Mouse (Mus musculus) stomach, postnatal 0 days (tissue): ENCODE data around the gene Klhl21. TPM values are rescaled to one million over a fixed set of nuclear protein-coding genes. Genes with fewer than 3 reads are reported as not detected.

Source experiments
- ATAC-seq: fragments of 200-750 bp; cut with Nextera tagmentation; 2 replicates; pipeline ENCODE4 v1.8.0; 2017; ENCODE audit not compliant: low FRiP score, low TSS enrichment
- DNase-seq: peaks from one replicate; pipeline ENCODE4 v3.0.0-alpha.2; 2016; ENCODE audit warnings: low spot score
- H3K27ac ChIP-seq: fragments of 300-500 bp; sonication (generic); replicated peaks from 2 replicates; pipeline ENCODE4 v1.5.1; 2014; ENCODE audit warnings: mild to moderate bottlenecking, control low read depth
- H3K27me3 ChIP-seq: fragments of 300-500 bp; sonication (generic); 2 replicates; pipeline ENCODE4 v1.6.1; 2014; ENCODE audit warnings: low read length; ENCODE audit not compliant: control insufficient read depth, insufficient read depth
- H3K36me3 ChIP-seq: fragments of 300-500 bp; sonication (generic); 2 replicates; pipeline ENCODE4 v1.6.1; 2014; ENCODE audit warnings: low read length, mixed read lengths; ENCODE audit not compliant: control insufficient read depth, insufficient read depth
- H3K4me1 ChIP-seq: fragments of 300-500 bp; sonication (generic); replicated peaks from 2 replicates; pipeline ENCODE4 v1.6.1; 2014; ENCODE audit warnings: antibody characterized with exemption; ENCODE audit not compliant: control insufficient read depth, insufficient read depth
- H3K4me2 ChIP-seq: fragments of 300-500 bp; sonication (generic); replicated peaks from 2 replicates; pipeline ENCODE4 v1.6.1; 2014; ENCODE audit warnings: low read depth, mild to moderate bottlenecking, control low read depth, moderate library complexity
- H3K4me3 ChIP-seq: fragments of 300-500 bp; sonication (generic); 2 replicates; pipeline ENCODE4 v1.5.1; 2014; ENCODE audit warnings: low read depth, low read length, control low read depth
- H3K9ac ChIP-seq: fragments of 300-500 bp; sonication (generic); 2 replicates; pipeline ENCODE4 v1.6.1; 2014; ENCODE audit warnings: mild to moderate bottlenecking, low read length, control low read depth, mixed read lengths
- H3K9me3 ChIP-seq: fragments of 300-500 bp; sonication (generic); 2 replicates; pipeline ENCODE4 v1.6.1; 2016; ENCODE audit warnings: low read length; ENCODE audit not compliant: control insufficient read depth
- CTCF ChIP-seq: IDR thresholded peaks from 2 replicates; pipeline ENCODE4 v1.5.1; 2016; ENCODE audit warnings: antibody characterized with exemption, low read depth, mild to moderate bottlenecking, moderate library complexity
- EP300 ChIP-seq: optimal IDR thresholded peaks from 2 replicates; pipeline ENCODE3; 2016; ENCODE audit warnings: antibody characterized with exemption
- WGBS: fragments of 180-500 bp; shearing (Covaris S2); extraction: QIAGEN DNeasy Blood & Tissue Kit; methylation state at CpG from one replicate; pipeline ENCODE4 v1.1.7; 2014; 5-methylcytosine and 5-hydroxymethylcytosine counted together
- polyA plus RNA-seq: library from polyadenylated mRNA; unstranded; fragments of >200 nt; fragmentation: Nextera tagmentation; extraction: Ambion mirVana; gene quantifications from 2 replicates; pipeline ENCODE4 v1.2.1, GENCODE M21; 2015

Gene Klhl21
- polyA plus RNA-seq, 1 experiment from 2014 or later = 11.9 TPM

- no peak overlapping the region for H3K4me3 ChIP-seq
- ATAC-seq (peak; percentile 15; the same call in 1 of the 2 replicates), DNase-seq (peak; percentile 16)
- no peaks in the 10 kb centered on the region for H3K9me3 ChIP-seq
- 38% methylated on average over 8 of the region's 9 CpGs for WGBS
- H3K4me1 ChIP-seq = no peaks in the 10 kb centered on the region; the same call in 1 of the 2 replicates
- TF ChIP-seq EP300 (no peak), CTCF (no peak)
- H3K4me2 ChIP-seq = no peak overlapping the region
- no peaks in the 10 kb centered on the region for H3K27me3 ChIP-seq
- no peak overlapping the region for H3K27ac ChIP-seq
- H3K9ac ChIP-seq = no peak overlapping the region
- H3K36me3 ChIP-seq = peaks cover 13% of the 10 kb centered on the region; the same call in 1 of the 2 replicates
Observed at GRCm38 (mm10) chr4:151983560-151983959, 25.0 kb upstream of the Klhl21 start.

- 28% methylated on average over 10 of the region's 10 CpGs for WGBS
- DNase-seq (peak; percentile 74), ATAC-seq (peak; percentile 60)
- H3K27ac ChIP-seq = no peak overlapping the region
- no peak overlapping the region for H3K4me2 ChIP-seq
- H3K4me1 ChIP-seq = peaks cover 2% of the 10 kb centered on the region; the same call in 1 of the 2 replicates
- H3K9ac ChIP-seq = no peak overlapping the region
- no peaks in the 10 kb centered on the region for H3K9me3 ChIP-seq
- H3K27me3 ChIP-seq = no peaks in the 10 kb centered on the region
- no peak overlapping the region for H3K4me3 ChIP-seq
- TF ChIP-seq CTCF = peak; percentile 44
- no peak for TF ChIP-seq EP300
- peaks cover 9% of the 10 kb centered on the region; the same call in 1 of the 2 replicates for H3K36me3 ChIP-seq
Observed at GRCm38 (mm10) chr4:151985886-151986285, 22.7 kb upstream of the Klhl21 start.

DNA sequence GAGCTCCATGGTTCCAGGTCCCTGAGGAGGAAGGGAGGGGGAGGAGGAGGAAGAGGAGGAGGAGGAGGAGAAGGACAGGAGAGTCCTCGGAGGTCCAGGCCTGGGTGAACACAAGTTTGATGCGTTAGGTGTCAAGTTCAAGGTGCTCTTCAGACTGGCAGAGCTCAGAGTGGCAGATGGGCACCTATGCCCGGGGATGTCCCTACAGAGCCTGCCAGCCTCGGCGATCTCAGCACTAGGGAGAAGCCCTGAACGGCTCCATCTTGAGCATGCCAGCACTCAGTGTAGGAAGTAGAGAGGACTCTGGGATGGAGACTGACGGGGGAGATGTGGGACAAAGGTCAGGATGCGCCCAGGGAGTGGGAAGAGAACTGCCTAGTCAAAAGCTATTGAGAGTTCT, 22.0 kb upstream of the Klhl21 start:
- no peak overlapping the region for H3K4me2 ChIP-seq
- WGBS = 64% methylated on average over 8 of the region's 8 CpGs

DNA sequence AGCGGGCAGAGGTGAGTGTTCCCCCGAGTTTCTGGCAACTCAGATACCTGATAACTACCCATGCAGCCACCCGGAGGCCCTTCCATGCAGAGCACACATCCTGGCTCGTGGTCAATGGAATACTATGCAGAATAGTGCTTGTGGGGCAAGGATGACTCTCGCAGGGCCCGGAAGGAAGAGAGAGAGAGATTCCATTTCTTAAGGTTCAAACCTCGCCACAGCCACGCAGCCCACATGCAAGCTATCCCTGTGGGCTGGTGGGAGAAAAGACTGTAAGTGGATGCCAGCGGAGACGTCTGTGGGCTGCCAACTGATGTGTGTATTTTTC, 20.6 kb upstream of the Klhl21 start:
- 17% methylated on average over 10 of the region's 10 CpGs for WGBS
- TF ChIP-seq EP300 = no peak
- TF ChIP-seq CTCF = no peak
- peaks cover 15% of the 10 kb centered on the region for H3K36me3 ChIP-seq

More for the DNA sequence above, 22.0 kb upstream of the Klhl21 start:
- no peaks in the 10 kb centered on the region for H3K9me3 ChIP-seq
- TF ChIP-seq CTCF (no peak), EP300 (no peak)
- DNase-seq (no peak), ATAC-seq (no peak)
- H3K9ac ChIP-seq = no peak overlapping the region
- H3K4me1 ChIP-seq = peaks cover 2% of the 10 kb centered on the region; the same call in 1 of the 2 replicates
- H3K27me3 ChIP-seq = no peaks in the 10 kb centered on the region
- peaks cover 14% of the 10 kb centered on the region for H3K36me3 ChIP-seq
- H3K27ac ChIP-seq = no peak overlapping the region
- no peak overlapping the region for H3K4me3 ChIP-seq

GRCm38 (mm10) chr4:151988342-151989109, 20.1 kb upstream of the Klhl21 start, which contains the start of gene Thap3:
Gene Thap3 (minus strand): TSS chr4:151988997.
- H3K27ac ChIP-seq = peak within 1 kb of the TSS; percentile 84
- H3K4me3 ChIP-seq = peak within 1 kb of the TSS; percentile 85
- DNase-seq (peak; percentile 82), ATAC-seq (peak; percentile 66)
- peak within 1 kb of the TSS; percentile 90 for H3K9ac ChIP-seq
- H3K4me1 ChIP-seq = peaks cover 2% of the 10 kb centered on the region; the same call in 1 of the 2 replicates
- under 1% methylated on average over 51 of the region's 54 CpGs for WGBS
- TF ChIP-seq EP300 = no peak
- peaks cover 11% of the 10 kb centered on the region for H3K36me3 ChIP-seq
- H3K9me3 ChIP-seq = no peaks in the 10 kb centered on the region
- no peaks in the 10 kb centered on the region for H3K27me3 ChIP-seq
- peak within 1 kb of the TSS; percentile 92 for H3K4me2 ChIP-seq

More for the DNA sequence above, 20.6 kb upstream of the Klhl21 start:
- Histone ChIP-seq H3K4me1 (peaks cover 2% of the 10 kb centered on the region; the same call in 1 of the 2 replicates), H3K27me3 (no peaks in the 10 kb centered on the region), H3K4me2 (peak overlapping the region; percentile 92), H3K9me3 (no peaks in the 10 kb centered on the region), H3K9ac (peak overlapping the region; percentile 90), H3K27ac (peak overlapping the region; percentile 84), H3K4me3 (peak overlapping the region; percentile 85)
- no peak for ATAC-seq
- DNase-seq = no peak

DNA sequence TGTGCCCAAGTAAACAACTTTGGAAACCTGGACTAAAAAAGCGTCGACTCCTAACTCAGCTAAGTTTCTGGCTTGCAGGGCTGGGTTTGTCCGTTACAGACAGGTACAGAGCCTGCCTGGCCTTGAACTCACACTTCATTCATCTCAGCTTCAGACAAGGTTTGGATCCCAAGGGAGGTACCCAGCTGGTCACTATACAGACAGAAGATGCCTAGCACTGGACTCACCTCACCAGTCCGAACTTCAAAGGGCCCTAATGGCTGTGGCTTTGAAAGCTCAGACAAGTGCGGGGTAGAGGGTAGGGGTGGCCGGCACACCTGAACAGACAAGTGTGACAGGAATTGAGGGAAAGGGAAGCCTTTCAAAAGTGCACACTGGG, 19.5 kb upstream of the Klhl21 start:
- H3K9me3 ChIP-seq = no peaks in the 10 kb centered on the region
- DNase-seq (no peak), ATAC-seq (peak; percentile 3; the same call in 1 of the 2 replicates)
- H3K4me1 ChIP-seq = peaks cover 2% of the 10 kb centered on the region; the same call in 1 of the 2 replicates
- H3K27me3 ChIP-seq = no peaks in the 10 kb centered on the region
- peak overlapping the region; percentile 84; the same call in 1 of the 2 replicates for H3K27ac ChIP-seq
- peak overlapping the region; percentile 85 for H3K4me3 ChIP-seq
- peaks cover 11% of the 10 kb centered on the region for H3K36me3 ChIP-seq
- peak overlapping the region; percentile 90; the same call in 1 of the 2 replicates for H3K9ac ChIP-seq
- TF ChIP-seq EP300 = no peak
- no peak for TF ChIP-seq CTCF
- 26% methylated on average over 6 of the region's 6 CpGs for whole genome bisulfite sequencing
- H3K4me2 ChIP-seq = peak overlapping the region; percentile 92
